Mouse (Mus musculus): ENCODE data around the gene Mest.

GRCm38 (mm10) chr6:30693350-30693991, 29.9 kb upstream of the Mest start, which contains the start of gene Cep41:
- TF ChIP-seq GATA1 (IDR thresholded peaks at IDR 0.05; ENCODE audit: low read length) (no peak), TAL1 (IDR thresholded peaks at IDR 0.05; ENCODE audit: low read length) (no peak)
